Mouse (Mus musculus) liver, embryonic 14.5 days (tissue): ENCODE measurements at regions not wholly inside any gene's neighbourhood (a gene's known extent, or its start where the extent isn't known, plus 50 kb on each side); places are given as distances from the start of the nearest gene placed in this dataset.

Experiments
- ATAC-seq: fragments of 200-750 bp; cut with Nextera tagmentation; 2 replicates; pipeline ENCODE4 v1.8.0; 2017; ENCODE audit warnings: moderate number of reproducible peaks, mild to moderate bottlenecking, moderate library complexity; ENCODE audit not compliant: insufficient read depth
- DNase-seq, 3 experiments: peaks; one replicate each; pipeline ENCODE4 v3.0.0-alpha.2; 2012 to 2013; ENCODE audit warnings: low read depth in 3 of 3, low spot score in 3 of 3
- H3K27ac ChIP-seq: fragments of 300-500 bp; sonication (generic); 2 replicates; pipeline ENCODE4 v1.5.1; 2014; ENCODE audit warnings: moderate library complexity, mild to moderate bottlenecking, control low read depth, inconsistent platforms
- H3K27me3 ChIP-seq: fragments of 300-500 bp; sonication (generic); 2 replicates; pipeline ENCODE4 v1.6.1; 2014; ENCODE audit warnings: mild to moderate bottlenecking, low read length, moderate library complexity; ENCODE audit not compliant: control insufficient read depth, insufficient read depth
- H3K36me3 ChIP-seq: fragments of 300-500 bp; sonication (generic); replicated peaks from 2 replicates; pipeline ENCODE4 v1.6.1; 2014; ENCODE audit warnings: low read depth; ENCODE audit not compliant: control insufficient read depth, insufficient read depth
- H3K4me1 ChIP-seq, 2 experiments: fragments of 200-500 bp in 1 of 2; fragments of 300-500 bp in 1 of 2; sonication (generic) in 1 of 2; replicated peaks; 2 replicates each; pipeline ENCODE4 v1.6.1; 2012 to 2014; ENCODE audit warnings: antibody characterized with exemption in 1 of 2, inconsistent platforms in 1 of 2, low read length in 1 of 2; ENCODE audit not compliant: control insufficient read depth in 2 of 2, insufficient read depth in 2 of 2
- H3K4me2 ChIP-seq: fragments of 300-500 bp; sonication (generic); 2 replicates; pipeline ENCODE4 v1.6.1; 2014; ENCODE audit warnings: low read depth, mild to moderate bottlenecking, control low read depth, moderate library complexity
- H3K4me3 ChIP-seq, 2 experiments: fragments of 200-500 bp in 1 of 2; fragments of 300-500 bp in 1 of 2; sonication (generic) in 1 of 2; 2 replicates each; pipeline ENCODE4 v1.5.1; 2012 to 2014; ENCODE audit warnings: low read depth in 2 of 2, low read length in 2 of 2, mild to moderate bottlenecking in 2 of 2, control low read depth in 1 of 2, inconsistent platforms in 1 of 2, moderate library complexity in 1 of 2; ENCODE audit not compliant: insufficient read depth in 1 of 2
- H3K9ac ChIP-seq: fragments of 300-500 bp; sonication (generic); replicated peaks from 2 replicates; pipeline ENCODE4 v1.6.1; 2014; ENCODE audit warnings: mild to moderate bottlenecking, control low read depth, moderate library complexity
- H3K9me3 ChIP-seq: fragments of 300-500 bp; sonication (generic); 2 replicates; pipeline ENCODE4 v1.6.1; 2016; ENCODE audit warnings: low read length, mixed read lengths; ENCODE audit not compliant: control insufficient read depth
- CTCF ChIP-seq: IDR thresholded peaks from 2 replicates; pipeline ENCODE4 v1.5.1; 2016; ENCODE audit warnings: antibody characterized with exemption, low read depth, control low read depth
- EP300 ChIP-seq: IDR thresholded peaks from 2 replicates; pipeline ENCODE4 v1.6.1; 2016; ENCODE audit warnings: antibody characterized with exemption, low read depth
- WGBS: fragments of 180-500 bp; shearing (Covaris S2); extraction: QIAGEN DNeasy Blood & Tissue Kit; methylation state at CpG from one replicate; pipeline ENCODE4 v1.1.7; 2014; ENCODE audit not compliant: insufficient replicate concordance; 5-methylcytosine and 5-hydroxymethylcytosine counted together

DNA sequence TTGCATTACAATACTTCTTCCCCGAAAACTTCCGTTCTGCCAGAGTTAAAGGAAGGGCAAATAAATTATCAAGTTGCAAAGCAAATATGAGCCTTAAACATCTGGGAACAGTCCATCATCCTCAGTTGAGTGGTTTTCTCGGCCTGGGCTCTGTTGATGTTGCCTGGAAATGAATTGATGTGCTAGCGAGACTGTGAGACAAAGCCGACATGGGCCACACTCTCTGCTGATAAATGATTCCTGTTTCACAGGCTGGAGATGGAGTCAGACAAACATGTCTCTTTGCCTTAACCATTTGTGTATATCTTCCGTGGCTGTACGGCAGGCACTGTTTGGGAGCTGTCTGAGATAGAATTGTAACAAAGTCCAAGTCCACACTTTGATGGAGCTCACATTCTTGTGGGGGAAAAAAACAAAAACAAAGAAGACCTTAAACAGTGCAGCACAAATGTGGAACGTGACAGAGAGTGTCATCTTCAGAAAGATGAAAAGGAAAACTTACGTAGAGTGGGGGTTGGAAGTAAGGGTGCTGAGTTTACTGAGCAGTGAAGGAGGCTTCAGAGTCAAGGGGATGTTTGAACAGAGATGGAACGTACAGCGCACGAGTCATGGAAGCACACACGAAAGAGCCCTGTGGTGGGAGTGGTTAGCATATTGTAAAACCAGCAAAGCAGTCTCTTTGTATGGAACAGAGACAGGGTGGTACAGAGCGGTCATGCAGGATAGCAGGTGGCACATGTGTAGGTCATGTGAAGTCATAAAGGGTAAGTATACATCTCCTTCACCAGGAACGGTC lies 442.2 kb upstream of the Gm19410 start:
- TF ChIP-seq CTCF (no peak), EP300 (no peak)
- 66% methylated on average over 15 of the region's 15 CpGs for WGBS
- Histone ChIP-seq H3K4me3 (no peak overlapping the region), H3K4me2 (no peak overlapping the region), H3K9me3 (no peaks in the 10 kb centered on the region), H3K36me3 (no peaks in the 10 kb centered on the region), H3K27me3 (no peaks in the 10 kb centered on the region), H3K9ac (no peak overlapping the region), H3K27ac (no peak overlapping the region), H3K4me1 (no peaks in the 10 kb centered on the region)
- ATAC-seq (no peak), DNase-seq (no peak)
